Mouse (Mus musculus): Measurements from ENCODE around the gene Spred2.

- TF ChIP-seq CTCF (IDR thresholded peaks at IDR 0.05; ENCODE audit: low read depth, low read length) (no peak), TAL1 (conservative IDR thresholded peaks at IDR 0.05; ENCODE audit: low read depth, low read length) (no peak), POLR2AphosphoS5 (IDR thresholded peaks at IDR 0.05; ENCODE audit: insufficient replicate concordance, low read depth, low read length) (no peak), GATA1 (IDR thresholded peaks at IDR 0.05; ENCODE audit: borderline replicate concordance, low read length) (no peak), GATA2 (IDR thresholded peaks at IDR 0.05; ENCODE audit: borderline replicate concordance, low read depth, low read length) (no peak)
Observed at GRCm38 (mm10) chr11:20066106-20066505, 141.9 kb downstream of the Spred2 start.

All from G1E (cell line).